Mouse (Mus musculus): ENCODE results near the gene Fam83e.

DNA sequence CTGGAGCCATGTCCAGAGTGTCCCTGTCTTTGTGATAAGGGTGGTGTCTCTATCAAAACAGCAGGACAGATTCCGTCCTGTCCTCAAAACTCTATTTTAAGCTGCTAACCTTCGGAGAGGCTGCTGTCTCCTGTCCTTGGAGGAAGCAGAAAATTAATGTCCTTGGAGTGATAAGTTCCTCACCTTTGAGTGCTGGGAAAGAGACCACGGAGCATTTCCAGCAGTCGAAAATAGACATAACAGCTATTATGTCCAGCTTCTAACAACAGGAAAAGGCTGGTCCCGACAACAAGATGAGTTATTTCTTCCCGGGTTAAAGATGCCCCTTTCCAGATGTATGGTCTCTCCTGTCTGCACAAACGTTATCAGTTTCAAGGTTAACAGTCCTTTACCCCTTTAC lies 54.2 kb downstream of the Fam83e start:
- no peak for TF ChIP-seq CTCF (IDR thresholded peaks at IDR 0.05; ENCODE audit: control insufficient read depth, insufficient read depth, insufficient read length)
- TF ChIP-seq MYOD1 (IDR thresholded peaks at IDR 0.05; ENCODE audit: control insufficient read depth, insufficient read length, low read depth), result no peak
- TF ChIP-seq MAX (IDR thresholded peaks at IDR 0.05), result no peak
